Mouse (Mus musculus) heart, embryonic 11.5 days (tissue): Measurements from ENCODE around the gene Stk17b. TPM values are rescaled to one million over a fixed set of nuclear protein-coding genes. Genes with fewer than 3 reads are reported as not detected.

Experiments
- ATAC-seq: fragments of 200-750 bp; cut with Nextera tagmentation; replicated peaks from 2 replicates; pipeline ENCODE4 v1.8.0; 2017; ENCODE audit warnings: moderate library complexity; ENCODE audit not compliant: insufficient number of reproducible peaks, low FRiP score, low TSS enrichment
- H3K27ac ChIP-seq: fragments of 300-500 bp; sonication (generic); 2 replicates; pipeline ENCODE4 v1.5.1; 2014; ENCODE audit warnings: mild to moderate bottlenecking, low read depth, low read length
- H3K27me3 ChIP-seq: fragments of 300-500 bp; sonication (generic); 2 replicates; pipeline ENCODE4 v1.6.1; 2014; ENCODE audit warnings: mild to moderate bottlenecking, low read length, mixed read lengths; ENCODE audit not compliant: control insufficient read depth, insufficient read depth
- H3K36me3 ChIP-seq: fragments of 300-500 bp; sonication (generic); 2 replicates; pipeline ENCODE4 v1.6.1; 2014; ENCODE audit warnings: mild to moderate bottlenecking, low read length, moderate library complexity, mixed read lengths; ENCODE audit not compliant: control insufficient read depth, insufficient read depth
- H3K4me1 ChIP-seq: fragments of 300-500 bp; sonication (generic); 2 replicates; pipeline ENCODE4 v1.6.1; 2014; ENCODE audit warnings: low read length; ENCODE audit not compliant: control insufficient read depth, insufficient read depth
- H3K4me2 ChIP-seq: fragments of 300-500 bp; sonication (generic); 2 replicates; pipeline ENCODE4 v1.6.1; 2014; ENCODE audit warnings: mild to moderate bottlenecking, moderate library complexity
- H3K4me3 ChIP-seq: fragments of 300-500 bp; sonication (generic); 2 replicates; pipeline ENCODE4 v1.5.1; 2014; ENCODE audit warnings: low read depth, low read length
- H3K9ac ChIP-seq: fragments of 300-500 bp; sonication (generic); 2 replicates; pipeline ENCODE4 v1.6.1; 2014; ENCODE audit warnings: mild to moderate bottlenecking, low read depth, low read length, moderate library complexity
- H3K9me3 ChIP-seq: fragments of 300-500 bp; sonication (generic); replicated peaks from 2 replicates; pipeline ENCODE4 v1.6.1; 2016; ENCODE audit warnings: low read length; ENCODE audit not compliant: control insufficient read depth
- WGBS: fragments of 180-500 bp; shearing (Covaris S2); extraction: QIAGEN DNeasy Blood & Tissue Kit; methylation state at CpG from one replicate; pipeline ENCODE4 v1.1.7; 2014; ENCODE audit not compliant: insufficient replicate concordance; 5-methylcytosine and 5-hydroxymethylcytosine counted together
- polyA plus RNA-seq: library from polyadenylated mRNA; unstranded; fragments of >200 nt; fragmentation: Nextera tagmentation; extraction: Ambion mirVana; gene quantifications from 2 replicates; pipeline ENCODE4 v1.2.1, GENCODE M21; 2014

Stk17b gene
- polyA plus RNA-seq, 1 experiment from 2014 or later, result 17.2 TPM

DNA sequence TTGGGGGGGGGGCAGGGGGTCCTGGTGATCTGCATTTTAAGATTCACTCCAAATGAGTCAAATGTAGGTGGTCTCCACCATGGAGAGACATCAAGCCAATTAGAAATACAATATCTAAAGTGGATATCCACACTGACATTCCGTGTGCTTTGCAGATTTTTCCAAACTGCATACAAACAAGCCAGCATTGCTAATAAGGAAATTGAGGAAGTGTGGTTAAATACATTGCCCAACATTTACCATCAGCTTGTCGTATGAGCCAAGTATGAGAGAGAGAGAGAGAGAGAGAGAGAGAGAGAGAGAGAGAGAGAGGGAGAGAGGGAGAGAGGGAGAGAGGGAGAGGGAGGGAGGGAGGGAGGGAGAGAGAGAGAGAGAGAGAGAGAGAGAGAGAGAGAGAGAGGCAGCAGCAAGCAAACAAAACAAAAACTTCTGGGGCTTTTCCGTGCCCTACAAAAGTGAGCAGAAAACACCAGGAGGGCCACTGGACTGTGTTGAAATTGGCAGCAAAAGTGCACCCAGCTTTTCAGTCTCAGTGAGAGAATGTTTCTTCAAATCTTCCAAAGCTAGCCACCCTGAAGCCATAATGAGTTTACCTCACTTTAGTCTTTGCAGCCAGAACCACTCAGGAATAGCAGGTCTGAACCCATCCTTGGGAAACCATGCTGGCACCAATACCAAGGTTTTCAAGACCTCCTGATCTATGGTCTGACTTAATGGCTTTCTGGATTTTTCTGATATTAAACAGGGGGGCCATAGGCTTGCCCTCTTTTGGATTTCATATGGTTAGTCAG, 33.2 kb upstream of the Stk17b start:
- Histone ChIP-seq H3K27ac (no peak overlapping the region), H3K4me2 (no peak overlapping the region)
- 62% methylated on average over 3 of the region's 3 CpGs for WGBS

DNA sequence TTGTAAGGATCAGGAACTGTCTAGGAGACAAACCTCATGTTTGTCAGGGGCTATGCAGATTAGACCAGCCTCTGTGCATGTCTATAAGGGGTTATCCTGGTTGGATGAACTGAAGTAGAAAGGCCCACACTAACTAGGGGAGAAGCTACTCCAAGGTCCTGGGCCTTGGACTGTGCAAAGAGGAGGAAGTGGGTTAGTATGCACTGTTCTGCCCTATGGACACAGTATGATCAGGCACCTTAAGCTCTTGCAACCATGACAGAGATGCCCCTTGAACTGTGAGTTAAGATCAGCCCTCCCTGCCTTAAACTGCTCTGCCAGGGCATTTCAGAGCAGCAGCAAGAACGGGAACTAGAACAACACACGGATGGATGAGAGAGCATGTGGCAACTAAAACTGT, 31.3 kb upstream of the Stk17b start:
- Histone ChIP-seq H3K4me1 (no peaks in the 10 kb centered on the region), H3K27me3 (no peaks in the 10 kb centered on the region), H3K27ac (no peak overlapping the region), H3K36me3 (peaks cover 3% of the 10 kb centered on the region; the same call in 1 of the 2 replicates), H3K9ac (no peak overlapping the region), H3K4me3 (no peak overlapping the region), H3K4me2 (no peak overlapping the region), H3K9me3 (no peaks in the 10 kb centered on the region)
- WGBS, result 75% methylated on average over 2 of the region's 2 CpGs
- ATAC-seq, result no peak

More for the DNA sequence above, 33.2 kb upstream of the Stk17b start:
- Histone ChIP-seq H3K36me3 (no peaks in the 10 kb centered on the region; the same call in 1 of the 2 replicates), H3K4me3 (no peak overlapping the region), H3K9ac (no peak overlapping the region), H3K27me3 (no peaks in the 10 kb centered on the region), H3K9me3 (no peaks in the 10 kb centered on the region), H3K4me1 (no peaks in the 10 kb centered on the region)
- no peak for ATAC-seq

DNA sequence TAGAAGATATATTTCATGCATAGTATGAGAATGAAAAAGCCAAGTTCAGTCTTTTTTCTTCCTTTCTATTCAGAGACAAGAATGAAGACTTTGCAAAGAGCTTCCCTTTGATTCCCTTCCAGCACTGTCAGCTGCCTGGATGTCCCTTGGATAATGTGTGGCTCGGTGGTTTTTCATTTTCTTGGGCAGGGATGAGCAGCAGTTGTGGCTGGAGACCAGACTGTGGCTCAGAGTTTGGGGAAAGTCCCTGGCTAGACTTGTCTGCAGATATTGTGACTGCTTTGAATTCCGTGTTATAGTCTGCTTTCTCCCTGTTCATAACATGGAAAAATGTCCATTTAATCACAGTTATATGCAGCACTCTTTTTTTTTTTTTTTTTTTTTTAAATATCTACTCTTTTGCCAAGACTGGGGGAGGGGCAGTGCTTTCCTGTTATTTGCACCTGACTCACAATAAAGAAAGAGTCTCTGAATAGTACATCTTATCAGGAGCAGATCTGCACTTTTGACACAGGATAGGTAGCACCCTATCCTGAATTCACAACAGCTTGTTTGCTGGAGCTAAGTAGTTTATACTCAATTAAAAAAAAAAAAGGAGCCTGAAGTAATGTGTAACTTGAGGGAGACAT, 29.2 kb upstream of the Stk17b start:
- H3K9ac ChIP-seq, result no peak overlapping the region
- H3K36me3 ChIP-seq, result peaks cover 3% of the 10 kb centered on the region; the same call in 1 of the 2 replicates
- no peaks in the 10 kb centered on the region for H3K4me1 ChIP-seq
- H3K4me2 ChIP-seq, result no peak overlapping the region
- H3K9me3 ChIP-seq, result no peaks in the 10 kb centered on the region
- no peaks in the 10 kb centered on the region for H3K27me3 ChIP-seq
- no peak for ATAC-seq
- no peak overlapping the region for H3K4me3 ChIP-seq
- H3K27ac ChIP-seq, result no peak overlapping the region
- 72% methylated on average over 2 of the region's 2 CpGs for WGBS

DNA sequence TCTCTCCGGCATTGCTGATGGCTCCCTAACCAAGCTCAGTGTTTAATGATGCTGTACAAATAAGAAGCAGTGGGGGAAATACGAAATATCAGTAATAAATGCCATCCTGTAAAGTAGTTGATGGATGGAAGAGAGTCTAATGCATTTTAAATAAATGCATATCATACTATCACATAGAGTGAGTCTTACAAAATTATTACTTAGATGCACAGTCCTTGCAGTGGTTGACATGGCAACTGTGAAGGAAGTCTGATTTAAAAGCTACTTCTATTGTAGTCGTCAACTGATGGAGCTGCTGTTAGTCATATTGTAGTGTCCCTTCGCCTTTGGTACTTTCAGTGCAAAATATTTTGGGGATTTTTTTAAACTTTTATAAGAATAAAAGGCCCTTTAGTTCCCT, 26.9 kb upstream of the Stk17b start:
- ATAC-seq, result no peak
- no peaks in the 10 kb centered on the region for H3K9me3 ChIP-seq
- no peaks in the 10 kb centered on the region for H3K27me3 ChIP-seq
- no peak overlapping the region for H3K9ac ChIP-seq
- H3K4me2 ChIP-seq, result no peak overlapping the region
- peaks cover 3% of the 10 kb centered on the region; the same call in 1 of the 2 replicates for H3K36me3 ChIP-seq
- no peak overlapping the region for H3K4me3 ChIP-seq
- 84% methylated on average over 4 of the region's 4 CpGs for WGBS
- no peaks in the 10 kb centered on the region for H3K4me1 ChIP-seq
- no peak overlapping the region for H3K27ac ChIP-seq

DNA sequence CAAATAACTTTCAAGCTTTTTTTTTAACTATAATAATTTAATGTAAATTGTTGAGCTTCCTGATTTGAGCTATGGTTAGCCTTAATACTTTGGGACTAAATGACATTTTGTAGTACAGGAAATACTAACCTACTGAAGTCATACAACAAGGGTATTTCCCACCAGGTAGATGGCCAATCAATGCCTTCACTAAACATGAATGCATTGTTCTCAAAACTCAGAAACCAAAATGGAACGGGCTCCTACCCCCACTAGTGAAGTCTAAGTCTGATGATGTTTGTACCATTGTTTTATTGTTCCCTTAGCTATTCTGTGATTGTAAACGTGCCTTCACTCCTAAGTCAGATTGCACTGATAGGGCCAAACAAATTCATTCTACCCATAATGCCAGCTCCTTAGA, 23.2 kb upstream of the Stk17b start:
- ATAC-seq, result no peak
- 73% methylated on average over 2 of the region's 2 CpGs for WGBS
- no peaks in the 10 kb centered on the region for H3K4me1 ChIP-seq

DNA sequence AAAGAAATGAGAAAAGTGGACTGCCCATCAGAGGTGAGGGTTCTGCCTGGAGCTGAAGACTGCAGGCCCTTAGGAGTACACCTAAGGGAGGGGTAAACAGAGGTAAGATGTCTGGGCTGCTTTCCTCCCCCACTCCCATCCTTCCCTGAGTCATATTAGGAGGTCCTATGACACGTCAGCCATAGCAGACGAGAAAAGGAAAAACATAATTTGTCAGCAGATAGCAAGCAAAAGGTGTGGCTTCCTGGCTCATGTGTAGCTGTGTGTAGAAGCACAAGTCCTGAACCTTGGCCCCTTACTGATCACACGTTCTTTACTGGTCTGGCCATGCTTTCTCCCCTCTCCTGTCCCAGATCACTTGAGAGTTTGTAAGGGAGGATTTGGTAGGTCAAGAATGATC, 12.8 kb upstream of the Stk17b start:
- H3K9ac ChIP-seq, result no peak overlapping the region
- no peak for ATAC-seq
- WGBS, result 65% methylated on average over 3 of the region's 3 CpGs

More for the DNA sequence above, 23.2 kb upstream of the Stk17b start:
- Histone ChIP-seq H3K27me3 (no peaks in the 10 kb centered on the region), H3K4me2 (no peak overlapping the region), H3K9me3 (no peaks in the 10 kb centered on the region), H3K27ac (no peak overlapping the region), H3K9ac (no peak overlapping the region), H3K4me3 (no peak overlapping the region), H3K36me3 (peaks cover 3% of the 10 kb centered on the region; the same call in 1 of the 2 replicates)

DNA sequence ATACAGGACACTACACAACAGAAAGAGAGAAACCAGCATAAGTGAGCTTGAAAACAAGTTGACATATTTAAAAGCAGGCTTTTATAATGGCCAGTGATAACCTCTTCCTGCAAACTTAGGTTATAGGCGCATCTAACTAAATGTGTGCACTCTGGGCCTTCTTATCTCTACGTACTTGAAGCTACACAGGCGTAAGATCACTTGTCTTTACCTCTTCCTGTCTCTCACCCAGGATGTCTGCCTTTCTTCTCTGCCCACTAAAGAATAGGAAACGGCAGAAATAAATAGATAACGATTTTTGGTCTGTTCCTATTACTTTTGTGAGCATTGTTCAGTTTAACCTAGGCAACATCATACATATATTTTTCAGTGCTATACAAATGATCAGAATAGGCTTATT, 12.1 kb upstream of the Stk17b start:
- H3K27me3 ChIP-seq, result no peaks in the 10 kb centered on the region
- no peak overlapping the region for H3K27ac ChIP-seq
- no peak overlapping the region for H3K4me2 ChIP-seq
- WGBS, result 30% methylated on average over 5 of the region's 5 CpGs
- H3K36me3 ChIP-seq, result no peaks in the 10 kb centered on the region
- ATAC-seq, result no peak
- H3K4me3 ChIP-seq, result no peak overlapping the region
- no peak overlapping the region for H3K9ac ChIP-seq
- H3K4me1 ChIP-seq, result peaks cover 5% of the 10 kb centered on the region
- no peaks in the 10 kb centered on the region for H3K9me3 ChIP-seq

More for the DNA sequence above, 12.8 kb upstream of the Stk17b start:
- H3K27me3 ChIP-seq, result no peaks in the 10 kb centered on the region
- H3K4me1 ChIP-seq, result peaks cover 5% of the 10 kb centered on the region
- H3K9me3 ChIP-seq, result no peaks in the 10 kb centered on the region
- H3K4me3 ChIP-seq, result no peak overlapping the region
- H3K4me2 ChIP-seq, result no peak overlapping the region
- H3K36me3 ChIP-seq, result no peaks in the 10 kb centered on the region
- no peak overlapping the region for H3K27ac ChIP-seq

DNA sequence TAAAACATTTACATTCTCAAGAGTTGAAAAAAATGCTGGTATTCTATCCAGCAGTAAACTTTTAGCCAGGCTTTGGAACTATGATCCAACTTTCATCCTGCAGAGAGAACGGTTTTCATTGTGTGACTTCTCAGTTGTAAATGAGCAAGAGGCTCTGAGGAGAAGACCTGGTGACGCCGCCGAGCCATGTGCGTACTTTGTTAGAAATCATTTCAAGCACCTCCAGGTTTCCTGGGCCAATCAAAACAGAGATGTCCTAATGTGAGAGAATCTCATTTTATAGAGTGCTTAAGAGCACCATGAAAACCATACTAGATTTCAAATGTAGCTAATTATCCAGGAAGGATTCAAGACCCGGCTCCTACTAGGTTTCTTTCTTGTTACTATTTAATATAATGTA, 11.2 kb upstream of the Stk17b start:
- 87% methylated on average over 6 of the region's 6 CpGs for WGBS
- Histone ChIP-seq H3K27me3 (no peaks in the 10 kb centered on the region), H3K9me3 (no peaks in the 10 kb centered on the region), H3K4me3 (no peak overlapping the region), H3K36me3 (no peaks in the 10 kb centered on the region), H3K9ac (no peak overlapping the region), H3K4me2 (no peak overlapping the region), H3K4me1 (peaks cover 5% of the 10 kb centered on the region), H3K27ac (no peak overlapping the region)
- ATAC-seq, result no peak
